Comparison of ENCODE assay signal across 8 mouse cellular contexts in the genomic region with DNA sequence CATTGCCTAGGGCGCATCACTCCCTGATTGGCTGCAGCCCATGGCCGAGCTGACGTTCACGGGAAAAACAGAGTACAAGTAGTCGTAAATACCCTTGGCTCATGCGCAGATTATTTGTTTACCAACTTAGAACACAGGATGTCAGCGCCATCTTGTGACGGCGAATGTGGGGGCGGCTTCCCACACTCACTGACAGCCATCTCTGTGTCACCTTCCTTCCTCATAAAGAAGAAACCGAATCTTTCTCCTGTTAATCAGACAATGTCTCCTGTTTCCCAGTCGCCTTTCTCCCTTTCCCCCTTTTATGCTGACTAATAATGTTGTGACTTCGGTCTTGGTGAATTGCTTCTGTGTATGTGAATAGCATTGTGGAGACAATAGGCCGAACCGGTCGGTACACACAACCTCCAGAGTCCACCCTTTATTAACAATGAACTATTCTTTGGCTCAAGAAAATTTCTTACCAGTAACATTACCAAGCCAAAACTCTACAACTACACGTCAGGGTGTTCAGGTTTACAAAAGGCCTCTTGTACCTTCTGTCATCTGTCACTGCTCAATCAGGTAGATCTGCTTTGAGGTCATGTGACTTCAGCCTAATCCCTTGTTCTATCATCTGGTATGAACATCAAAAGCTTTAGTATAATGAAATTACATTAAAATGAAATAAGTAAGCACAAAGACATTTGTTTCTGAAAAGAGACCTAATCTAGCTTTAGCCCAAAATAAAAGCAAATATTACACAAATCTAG. TPM values are rescaled to one million over a fixed set of nuclear protein-coding genes. Genes with fewer than 3 reads are reported as not detected.
DNase-seq lines count a peak whose midpoint lies in the region; ATAC-seq and TF ChIP-seq lines count a peak whose summit lies in the region.
"Had no signal": no experiment of that assay in that cellular context is flagged by ENCODE, and none has a peak within 500 bp of the region (broad histone marks: within the 10 kb centered on the region; RNA-seq: fewer than 3 reads in every experiment).

No protein-coding gene starts in this region.

- TF ChIP-seq EP300 in heart, postnatal 0 days (IDR thresholded peaks at IDR 0.05; ENCODE audit: low read depth) = no peak

- H3K36me3 ChIP-seq in heart, postnatal 0 days (replicated peaks; ENCODE audit: control insufficient read depth, insufficient read depth, low read length) = no peaks in the 10 kb centered on the region
- no peaks in the 10 kb centered on the region; the same call in 1 of the 2 replicates for H3K36me3 ChIP-seq in stomach, embryonic 15.5 days

- no peak overlapping the region for H3K4me2 ChIP-seq in heart, postnatal 0 days (ENCODE audit: low read depth, low read length)
- peak overlapping the region; percentile 26; the same call in 1 of the 2 replicates for H3K4me2 ChIP-seq in stomach, embryonic 15.5 days

- no peak for TF ChIP-seq CTCF in heart, postnatal 0 days (IDR thresholded peaks at IDR 0.05; ENCODE audit: low read depth)

- H3K4me1 ChIP-seq in heart, postnatal 0 days (ENCODE audit: control insufficient read depth, insufficient read depth) = no peaks in the 10 kb centered on the region
- no peaks in the 10 kb centered on the region for H3K4me1 ChIP-seq in stomach, embryonic 15.5 days

- peak; percentile 61 to 67 for DNase-seq in B cell, adult 2 months
- DNase-seq in CD4-positive, CD25-positive, alpha-beta regulatory T cell, adult 2 months (ENCODE audit: low read depth, low spot score) = peak; percentile 84
- peak; percentile 44 for DNase-seq in embryo, embryonic 10.5 days (ENCODE audit: low spot score)
- peak; percentile 52 for DNase-seq in heart, postnatal 0 days (ENCODE audit: low spot score)
- peak; percentile 52 for DNase-seq in kidney, postnatal 14 days
- peak; percentile 51 to 56 for DNase-seq in lung, postnatal 4 days

- no peak overlapping the region for H3K9ac ChIP-seq in heart, postnatal 0 days (replicated peaks; ENCODE audit: low read depth, low read length)
- H3K9ac ChIP-seq in stomach, embryonic 15.5 days = no peak overlapping the region

- no peak for ATAC-seq in heart, postnatal 0 days (ENCODE audit: insufficient read depth, low read depth)
- ATAC-seq in stomach, embryonic 15.5 days (ENCODE audit: insufficient read depth, low FRiP score, low read depth) = peak; percentile 47

- no peaks in the 10 kb centered on the region for H3K9me3 ChIP-seq in heart, postnatal 0 days (replicated peaks; ENCODE audit: control insufficient read depth, low read length)
- H3K9me3 ChIP-seq in stomach, embryonic 15.5 days = no peaks in the 10 kb centered on the region

- 0 out of 2 replicates have a peak overlapping the region, but pooled peaks have one; percentile 1 for H3K4me3 ChIP-seq in heart, postnatal 0 days (ENCODE audit: low read depth, low read length)
- no peak overlapping the region for H3K4me3 ChIP-seq in stomach, embryonic 15.5 days (replicated peaks)
- H3K4me3 ChIP-seq: erythroblast, embryonic 14.5 days had no signal

- WGBS in heart, postnatal 0 days = 49% methylated on average over 12 of the region's 17 CpGs
- WGBS in stomach, embryonic 15.5 days = 54% methylated on average over 12 of the region's 17 CpGs

- peak overlapping the region; percentile 82 for H3K27ac ChIP-seq in heart, postnatal 0 days (ENCODE audit: low read depth)
- peak overlapping the region; percentile 55; the same call in 1 of the 2 replicates for H3K27ac ChIP-seq in stomach, embryonic 15.5 days

- no peaks in the 10 kb centered on the region for H3K27me3 ChIP-seq in heart, postnatal 0 days (ENCODE audit: control insufficient read depth, insufficient read depth, low read length)
- no peaks in the 10 kb centered on the region for H3K27me3 ChIP-seq in stomach, embryonic 15.5 days (replicated peaks)

RNA-seq across cellular contexts. Expression of gene Marveld2, which starts 22.6 kb away (rescaled TPM):
- total RNA-seq in heart, postnatal 0 days (2014; rRNA removed; ENCODE audit: low replicate concordance) = 2.2 and 2.6 TPM in 2 replicates
- 1.7 and 1.9 TPM in 2 replicates for polyA plus RNA-seq in heart, postnatal 0 days (2015; fragmentation: Nextera tagmentation; extraction: Ambion mirVana)
- polyA plus RNA-seq in stomach, embryonic 15.5 days (2015; fragmentation: Nextera tagmentation; extraction: Ambion mirVana) = 19.5 and 24.8 TPM in 2 replicates
- polyA plus RNA-seq: erythroblast, embryonic 14.5 days had no signal

RNA-seq across cellular contexts. Expression of gene Ocln, which starts 41.7 kb away (rescaled TPM):
- 2.0 and 6.1 TPM in 2 replicates for total RNA-seq in heart, postnatal 0 days (2014; rRNA removed; ENCODE audit: low replicate concordance)
- polyA plus RNA-seq in heart, postnatal 0 days (2015; fragmentation: Nextera tagmentation; extraction: Ambion mirVana) = 1.6 and 1.7 TPM in 2 replicates
- 58.9 and 70.3 TPM in 2 replicates for polyA plus RNA-seq in stomach, embryonic 15.5 days (2015; fragmentation: Nextera tagmentation; extraction: Ambion mirVana)
- polyA plus RNA-seq: erythroblast, embryonic 14.5 days had no signal

RNA-seq across cellular contexts. Expression of gene Ak6, which starts 56.6 kb away (rescaled TPM):
- total RNA-seq in heart, postnatal 0 days (2014; rRNA removed; ENCODE audit: low replicate concordance) = 122 and 149 TPM in 2 replicates
- 212 and 219 TPM in 2 replicates for polyA plus RNA-seq in heart, postnatal 0 days (2015; fragmentation: Nextera tagmentation; extraction: Ambion mirVana)
- 255 and 261 TPM in 2 replicates for polyA plus RNA-seq in stomach, embryonic 15.5 days (2015; fragmentation: Nextera tagmentation; extraction: Ambion mirVana)

RNA-seq across cellular contexts. Expression of gene Rad17, which starts 56.6 kb away (rescaled TPM):
- 19.9 and 20.7 TPM in 2 replicates for total RNA-seq in heart, postnatal 0 days (2014; rRNA removed; ENCODE audit: low replicate concordance)
- polyA plus RNA-seq in heart, postnatal 0 days (2015; fragmentation: Nextera tagmentation; extraction: Ambion mirVana) = 21.8 and 22.3 TPM in 2 replicates
- 17.9 and 19.0 TPM in 2 replicates for polyA plus RNA-seq in stomach, embryonic 15.5 days (2015; fragmentation: Nextera tagmentation; extraction: Ambion mirVana)

RNA-seq across cellular contexts. Expression of gene Taf9, which starts 57.2 kb away (rescaled TPM):
- 1.8 TPM in 1 of 2 replicates, not detected in the other for total RNA-seq in heart, postnatal 0 days (2014; rRNA removed; ENCODE audit: low replicate concordance)
- 7.9 and 10.5 TPM in 2 replicates for polyA plus RNA-seq in heart, postnatal 0 days (2015; fragmentation: Nextera tagmentation; extraction: Ambion mirVana)
- polyA plus RNA-seq in stomach, embryonic 15.5 days (2015; fragmentation: Nextera tagmentation; extraction: Ambion mirVana) = 8.5 and 11.3 TPM in 2 replicates

Comparison
In these comparisons a context has a peak if more than half of its experiments do, and no peak if none do; other contexts are left out.
1. RNA of gene Ocln, which starts 41.7 kb away (polyA plus RNA-seq): 58.9 to 70.3 TPM in stomach, embryonic 15.5 days; 1.6 to 1.7 TPM in heart, postnatal 0 days; every median in the first group is over 10 times any median in the second.
2. Peak in every context shown above with its lines, with median percentiles within 50 percentile points of each other: DNase-seq.